Mouse (Mus musculus): ENCODE data around the gene Xpnpep2. TPM values are rescaled to one million over a fixed set of nuclear protein-coding genes. Genes with fewer than 3 reads are reported as not detected.

Xpnpep2 gene
- polyA plus RNA-seq, 1 experiment from 2014 or later = 2.6 TPM

DNA sequence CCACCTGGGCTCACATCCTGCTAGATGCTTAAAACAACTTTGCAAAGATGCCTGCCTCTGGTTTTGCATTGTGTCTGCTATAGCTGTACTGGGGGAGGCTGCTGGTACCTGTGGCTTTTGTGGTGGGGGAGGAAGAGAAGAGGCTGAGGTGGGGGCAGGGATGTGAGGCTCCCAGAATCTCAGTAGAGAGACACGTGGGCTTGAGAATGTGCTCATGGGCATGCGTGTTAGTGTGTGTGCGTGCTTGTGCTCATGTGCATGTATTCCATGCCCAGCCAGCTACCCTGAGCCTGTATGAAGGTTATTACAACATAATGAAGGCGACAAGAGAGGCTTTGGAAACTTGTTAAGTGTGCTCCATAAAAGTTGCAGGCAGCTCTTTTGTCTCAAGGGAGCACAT is 28.4 kb downstream of the Xpnpep2 start:
- no peaks in the 10 kb centered on the region for H3K9me3 ChIP-seq (replicated peaks)
- H3K4me1 ChIP-seq = peaks cover 20% of the 10 kb centered on the region
- peaks cover 6% of the 10 kb centered on the region; the same call in 1 of the 2 replicates for H3K27me3 ChIP-seq (ENCODE audit: low read depth, poor library complexity, severe bottlenecking)
- 82% methylated on average over 4 of the region's 4 CpGs for WGBS
- H3K27ac ChIP-seq = no peak overlapping the region
- no peaks in the 10 kb centered on the region for H3K36me3 ChIP-seq
- DNase-seq (ENCODE audit: low spot score) = no peak
- no peak overlapping the region for H3K4me3 ChIP-seq

DNA sequence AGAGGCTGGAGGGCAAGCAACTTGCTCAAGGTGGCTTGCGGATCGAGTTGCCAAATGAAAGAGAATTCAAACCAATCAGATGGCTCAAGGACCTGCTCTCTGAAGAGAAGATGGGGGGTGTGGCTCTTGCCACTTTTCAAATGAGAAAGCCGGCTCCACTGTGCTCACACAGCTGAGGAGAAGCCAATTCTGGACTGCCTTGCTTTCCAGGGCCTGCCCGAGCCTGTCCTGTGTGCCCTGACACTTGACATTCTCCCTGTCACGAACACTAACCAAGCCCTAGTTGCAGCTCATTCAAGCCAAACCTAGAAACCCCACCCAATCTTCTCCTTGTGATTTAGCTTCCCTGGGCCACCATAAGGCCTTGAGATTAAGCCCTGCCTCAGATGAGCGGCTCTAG is 29.5 kb downstream of the Xpnpep2 start:
- Histone ChIP-seq H3K27ac (no peak overlapping the region; the same call in 1 of the 2 replicates), H3K9me3 (replicated peaks) (no peaks in the 10 kb centered on the region), H3K4me3 (no peak overlapping the region), H3K4me1 (peaks cover 20% of the 10 kb centered on the region), H3K27me3 (ENCODE audit: low read depth, poor library complexity, severe bottlenecking) (peaks cover 6% of the 10 kb centered on the region; the same call in 1 of the 2 replicates), H3K36me3 (no peaks in the 10 kb centered on the region)
- no peak for DNase-seq (ENCODE audit: low spot score)
- WGBS = 68% methylated on average over 6 of the region's 6 CpGs

DNA sequence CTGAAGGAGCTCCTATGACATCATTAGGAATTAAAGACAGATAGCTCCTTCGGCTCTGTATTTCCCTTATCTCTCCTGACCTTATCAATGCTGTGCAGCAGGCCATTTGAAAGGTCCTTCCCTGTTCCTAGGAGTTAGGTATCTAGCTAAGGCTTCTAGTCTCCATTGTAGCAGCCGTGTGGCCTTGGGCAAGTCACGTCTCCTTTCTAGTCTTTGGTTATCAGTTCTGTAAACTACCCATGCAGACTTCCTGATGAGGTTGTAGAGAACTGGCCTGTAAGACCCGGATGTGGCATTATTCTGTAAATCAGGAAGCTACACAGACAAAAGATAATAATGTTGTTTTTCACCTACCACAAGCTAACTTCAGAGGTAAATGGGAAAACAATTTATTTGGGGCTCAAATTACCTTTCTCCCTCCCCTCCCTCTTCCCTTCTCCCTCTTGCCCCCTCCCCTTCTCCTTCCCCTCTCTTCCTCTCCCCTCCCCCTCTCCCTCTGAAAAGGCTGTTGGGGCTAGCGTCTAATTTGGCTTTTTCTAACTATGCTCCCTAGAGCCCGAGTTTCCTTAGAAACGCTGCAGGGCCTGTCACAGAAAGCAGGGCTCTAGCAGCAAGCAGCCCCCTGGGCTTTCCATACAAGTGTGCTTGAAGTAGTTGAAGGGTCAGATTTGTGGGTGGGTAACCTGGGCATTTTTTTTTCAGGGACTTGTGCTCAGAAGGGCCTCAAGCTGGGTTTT is 30.2 kb downstream of the Xpnpep2 start:
- H3K9me3 ChIP-seq (replicated peaks) = no peaks in the 10 kb centered on the region
- H3K4me1 ChIP-seq = peaks cover 24% of the 10 kb centered on the region
- H3K36me3 ChIP-seq = no peaks in the 10 kb centered on the region
- peaks cover 6% of the 10 kb centered on the region; the same call in 1 of the 2 replicates for H3K27me3 ChIP-seq (ENCODE audit: low read depth, poor library complexity, severe bottlenecking)
- no peak overlapping the region for H3K4me3 ChIP-seq
- DNase-seq (ENCODE audit: low spot score) = no peak
- 42% methylated on average over 7 of the region's 7 CpGs for WGBS
- peak overlapping the region; percentile 30 for H3K27ac ChIP-seq

DNA sequence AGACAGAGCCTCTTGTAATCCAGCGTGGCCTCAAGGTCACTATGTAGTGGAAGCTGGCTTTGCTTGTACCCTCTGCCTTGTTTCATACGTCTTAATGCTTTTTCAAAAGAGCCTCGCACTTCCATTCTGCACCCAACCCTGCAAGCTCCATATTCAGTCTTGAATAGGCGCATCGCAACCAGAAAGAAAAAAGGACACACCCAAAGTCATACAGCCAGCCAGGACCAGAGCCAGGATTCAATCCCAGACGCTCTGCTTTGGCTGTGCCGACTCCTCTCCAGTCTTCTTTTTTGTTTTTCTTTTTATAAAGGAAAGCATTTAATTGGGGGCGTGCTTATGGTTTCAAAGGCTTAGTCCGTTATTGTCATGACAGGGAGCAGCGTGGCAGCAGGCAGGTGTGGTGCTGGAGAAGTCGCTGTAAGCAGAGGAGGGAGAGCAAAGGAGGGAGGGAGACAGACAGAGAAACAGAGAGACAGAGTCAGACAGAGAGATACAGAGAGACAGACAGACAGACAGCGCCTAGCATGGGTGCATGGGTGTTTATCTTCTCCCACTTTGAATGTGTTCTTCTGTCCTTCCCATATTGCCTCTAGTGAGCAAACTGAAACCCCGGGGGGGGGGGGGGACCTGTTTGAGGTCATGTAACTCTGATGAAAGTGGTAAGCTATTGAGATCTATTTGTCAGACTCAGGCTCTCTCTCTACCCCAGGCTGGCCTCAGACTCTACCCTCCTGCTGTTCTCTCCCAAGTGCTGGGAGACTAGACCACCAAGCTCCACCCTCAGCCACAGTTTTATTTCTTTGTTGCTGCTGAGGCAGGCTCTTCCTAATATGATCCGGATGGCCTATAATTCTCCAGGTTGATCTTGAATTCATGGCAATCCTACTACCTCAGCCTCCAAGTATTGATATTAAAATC is 31.1 kb downstream of the Xpnpep2 start:
- Histone ChIP-seq H3K27ac (peak overlapping the region; percentile 30; the same call in 1 of the 2 replicates), H3K27me3 (ENCODE audit: low read depth, poor library complexity, severe bottlenecking) (peaks cover 6% of the 10 kb centered on the region; the same call in 1 of the 2 replicates), H3K4me3 (no peak overlapping the region), H3K9me3 (replicated peaks) (no peaks in the 10 kb centered on the region), H3K4me1 (peaks cover 24% of the 10 kb centered on the region), H3K36me3 (no peaks in the 10 kb centered on the region)
- WGBS = 52% methylated on average over 14 of the region's 14 CpGs
- DNase-seq (ENCODE audit: low spot score) = no peak

DNA sequence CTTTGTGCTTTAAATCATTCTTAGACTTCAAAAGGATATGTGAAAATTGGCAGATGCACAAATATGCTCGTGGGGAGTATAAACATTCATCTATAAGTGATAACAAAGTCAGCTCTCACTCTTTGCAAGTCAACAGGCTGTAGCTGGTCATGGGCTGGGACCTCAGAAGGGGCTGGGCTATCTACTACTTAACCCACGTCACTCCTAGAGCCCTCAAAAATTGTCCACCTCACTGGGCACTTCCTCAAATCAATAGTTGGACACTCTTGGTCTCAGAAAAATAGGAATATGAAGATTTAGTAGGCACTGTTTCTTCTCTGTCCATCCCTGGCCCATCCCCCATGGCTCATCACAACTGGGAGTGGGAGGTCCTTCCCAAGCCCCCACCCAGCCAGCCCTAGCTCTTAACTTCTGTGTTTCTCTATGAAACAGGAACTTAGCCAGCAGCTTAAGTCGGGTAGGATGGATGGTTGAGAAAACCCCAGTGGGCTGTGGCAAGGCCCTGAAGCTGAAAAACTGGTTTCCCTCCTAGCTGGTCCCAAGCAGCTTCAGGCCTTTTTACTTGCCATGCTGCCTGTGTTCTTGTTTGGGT is 31.9 kb downstream of the Xpnpep2 start:
- no peak overlapping the region for H3K4me3 ChIP-seq
- no peaks in the 10 kb centered on the region for H3K9me3 ChIP-seq (replicated peaks)
- DNase-seq (ENCODE audit: low spot score) = no peak
- H3K27ac ChIP-seq = no peak overlapping the region
- 78% methylated on average over 3 of the region's 3 CpGs for WGBS
- peaks cover 5% of the 10 kb centered on the region; the same call in 1 of the 2 replicates for H3K27me3 ChIP-seq (ENCODE audit: low read depth, poor library complexity, severe bottlenecking)
- no peaks in the 10 kb centered on the region for H3K36me3 ChIP-seq
- peaks cover 24% of the 10 kb centered on the region for H3K4me1 ChIP-seq

DNA sequence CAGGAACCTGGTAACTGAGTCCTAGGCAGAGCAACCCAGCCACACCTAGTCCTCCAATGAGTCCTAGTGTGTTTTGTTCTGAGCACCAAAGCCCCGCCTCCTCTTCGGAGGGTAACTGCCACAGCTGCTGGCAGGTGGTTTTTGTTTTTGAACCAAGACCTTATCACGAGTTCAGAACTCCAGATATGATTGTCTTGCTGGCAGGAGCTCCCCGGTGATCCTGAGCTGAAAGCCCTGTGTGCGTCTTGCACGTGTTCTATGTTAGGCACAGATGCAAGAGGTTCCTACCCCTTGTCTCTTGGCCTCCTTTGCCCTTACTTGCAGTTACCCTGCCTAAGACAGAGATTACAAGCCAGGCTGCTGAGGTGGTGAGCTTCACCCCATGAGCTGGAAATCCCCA is 33.0 kb downstream of the Xpnpep2 start:
- no peak for DNase-seq (ENCODE audit: low spot score)
- WGBS = 79% methylated on average over 6 of the region's 6 CpGs
- Histone ChIP-seq H3K4me1 (peaks cover 24% of the 10 kb centered on the region), H3K27me3 (ENCODE audit: low read depth, poor library complexity, severe bottlenecking) (peaks cover 4% of the 10 kb centered on the region), H3K36me3 (no peaks in the 10 kb centered on the region), H3K4me3 (no peak overlapping the region), H3K9me3 (replicated peaks) (no peaks in the 10 kb centered on the region), H3K27ac (no peak overlapping the region)

DNA sequence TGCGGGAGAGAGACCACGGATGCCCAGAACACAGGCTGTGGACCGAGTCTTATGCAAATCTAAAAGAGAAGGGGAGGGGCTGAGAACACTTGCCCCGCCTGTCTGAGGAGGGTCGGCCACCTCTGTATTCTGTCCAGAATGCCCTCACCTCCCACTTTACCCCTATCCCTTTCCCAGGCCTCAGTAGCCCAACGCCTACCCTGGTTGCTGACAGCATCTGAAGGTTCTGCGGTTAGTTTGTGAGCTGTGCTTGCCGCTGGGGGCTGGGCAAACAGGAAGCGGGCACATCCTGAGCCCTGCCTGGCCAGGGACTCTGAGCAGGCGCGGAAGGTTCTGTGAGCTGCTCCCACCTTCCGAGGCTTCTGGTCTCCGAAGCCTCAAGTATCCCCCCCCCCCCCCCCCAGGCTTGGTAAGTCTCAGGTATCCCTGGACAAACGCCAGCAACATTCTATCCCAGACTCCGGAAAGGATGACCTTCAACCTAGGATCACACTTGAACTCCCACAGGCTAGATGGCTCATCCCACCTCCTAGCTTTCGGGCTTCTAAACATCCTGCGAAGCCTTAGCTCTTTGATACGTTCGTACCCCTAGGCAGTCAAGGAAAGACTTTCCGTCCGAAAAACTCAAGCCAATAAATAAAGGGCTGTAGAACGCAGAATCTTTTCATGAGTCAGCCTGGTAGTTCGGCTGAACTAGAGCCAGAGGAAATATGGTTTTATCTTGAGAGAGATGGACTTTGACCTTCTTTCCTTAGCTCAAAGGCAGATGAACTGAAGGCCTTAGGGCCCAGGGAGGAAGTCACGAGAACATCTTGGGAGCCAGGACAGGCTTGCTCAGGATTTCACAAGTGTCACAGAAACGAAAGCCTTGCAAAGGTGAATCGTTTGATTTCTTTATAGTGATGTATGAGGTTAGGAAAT is 35.1 kb downstream of the Xpnpep2 start:
- H3K27ac ChIP-seq = peak overlapping the region; percentile 67
- peaks cover 5% of the 10 kb centered on the region; the same call in 1 of the 2 replicates for H3K27me3 ChIP-seq (ENCODE audit: low read depth, poor library complexity, severe bottlenecking)
- DNase-seq (ENCODE audit: low spot score) = peak; percentile 31
- H3K36me3 ChIP-seq = no peaks in the 10 kb centered on the region
- peak overlapping the region; percentile 36 for H3K4me3 ChIP-seq
- H3K4me1 ChIP-seq = peaks cover 16% of the 10 kb centered on the region
- H3K9me3 ChIP-seq (replicated peaks) = no peaks in the 10 kb centered on the region
- WGBS = 53% methylated on average over 24 of the region's 26 CpGs

DNA sequence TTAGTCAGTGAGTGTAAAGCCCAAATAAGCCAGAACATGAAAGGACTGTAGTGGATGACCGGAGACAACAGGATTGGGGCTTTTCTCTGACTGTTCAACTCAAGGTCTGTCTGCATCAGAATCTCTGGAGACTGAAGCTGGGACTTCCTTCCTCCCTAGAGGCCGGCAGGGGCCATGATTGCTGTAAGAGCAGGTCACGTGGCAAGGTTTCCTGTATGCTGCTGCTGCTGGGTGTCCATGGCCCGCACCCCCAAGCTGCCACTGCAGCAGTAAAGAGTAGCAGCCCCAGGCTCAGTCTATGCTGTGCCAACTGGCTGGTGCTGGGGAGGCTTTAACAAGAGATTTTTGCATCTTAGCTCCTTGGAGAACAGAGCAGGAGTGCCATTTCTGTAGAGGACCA is 37.7 kb downstream of the Xpnpep2 start, which contains the start of gene Sash3:
TSS of gene Sash3 (plus strand) at position 175 of the 400 bp plus-strand sequence.
- Histone ChIP-seq H3K27me3 (ENCODE audit: low read depth, poor library complexity, severe bottlenecking) (peaks cover 5% of the 10 kb centered on the region; the same call in 1 of the 2 replicates), H3K9me3 (replicated peaks) (no peaks in the 10 kb centered on the region), H3K4me3 (no peak within 1 kb of the TSS), H3K4me1 (peaks cover 4% of the 10 kb centered on the region), H3K36me3 (no peaks in the 10 kb centered on the region), H3K27ac (no peak within 1 kb of the TSS)
- WGBS = 85% methylated on average over 4 of the region's 4 CpGs
- no peak for DNase-seq (ENCODE audit: low spot score)

DNA sequence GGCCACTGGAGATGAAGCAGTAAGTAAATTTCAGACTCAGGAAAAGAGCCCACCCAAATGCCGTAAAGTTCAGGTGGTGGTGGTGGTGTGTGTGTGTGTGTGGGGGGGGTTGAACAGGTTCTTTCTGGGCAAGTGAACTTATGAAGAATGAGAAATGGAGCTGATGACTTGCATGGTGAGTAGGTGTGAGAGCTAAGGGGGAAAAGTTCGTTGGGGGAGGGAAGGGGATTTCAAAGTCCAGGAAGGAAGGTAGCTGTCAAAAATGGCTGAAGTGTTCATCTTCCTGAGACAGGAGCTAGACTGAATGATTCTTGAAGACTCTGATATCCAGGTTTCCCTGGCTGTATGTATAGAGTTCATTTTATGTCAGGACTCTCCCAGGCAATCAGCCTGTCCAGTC is 38.7 kb downstream of the Xpnpep2 start:
- 78% methylated on average over 2 of the region's 2 CpGs for WGBS
- Histone ChIP-seq H3K4me1 (peaks cover 4% of the 10 kb centered on the region), H3K9me3 (replicated peaks) (no peaks in the 10 kb centered on the region), H3K27ac (no peak overlapping the region), H3K27me3 (ENCODE audit: low read depth, poor library complexity, severe bottlenecking) (peaks cover 5% of the 10 kb centered on the region; the same call in 1 of the 2 replicates), H3K36me3 (no peaks in the 10 kb centered on the region), H3K4me3 (no peak overlapping the region)
- DNase-seq (ENCODE audit: low spot score) = no peak

DNA sequence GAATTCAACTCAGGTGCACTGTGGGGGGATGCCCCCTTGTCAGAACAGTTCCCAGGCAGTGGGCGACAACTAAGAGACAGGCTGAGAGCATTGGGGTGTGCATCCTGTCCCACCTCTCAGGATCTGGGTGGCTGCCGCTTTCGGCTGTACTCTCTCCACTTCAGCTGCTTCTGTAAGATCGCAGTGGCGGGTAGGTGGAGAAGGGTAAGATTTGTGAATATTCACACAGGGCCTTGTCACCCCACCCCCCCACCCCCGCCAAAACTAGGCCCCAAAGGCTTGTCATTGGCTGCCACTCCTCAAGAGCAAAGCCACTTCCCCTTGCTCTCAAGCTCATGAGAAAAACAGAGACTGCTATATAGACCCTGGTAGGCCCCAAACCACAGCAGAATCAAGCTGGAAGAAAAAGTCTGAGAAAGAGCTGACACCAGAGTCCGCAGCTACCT is 39.2 kb downstream of the Xpnpep2 start:
- WGBS = 79% methylated on average over 7 of the region's 7 CpGs
- peaks cover 5% of the 10 kb centered on the region; the same call in 1 of the 2 replicates for H3K27me3 ChIP-seq (ENCODE audit: low read depth, poor library complexity, severe bottlenecking)

DNA sequence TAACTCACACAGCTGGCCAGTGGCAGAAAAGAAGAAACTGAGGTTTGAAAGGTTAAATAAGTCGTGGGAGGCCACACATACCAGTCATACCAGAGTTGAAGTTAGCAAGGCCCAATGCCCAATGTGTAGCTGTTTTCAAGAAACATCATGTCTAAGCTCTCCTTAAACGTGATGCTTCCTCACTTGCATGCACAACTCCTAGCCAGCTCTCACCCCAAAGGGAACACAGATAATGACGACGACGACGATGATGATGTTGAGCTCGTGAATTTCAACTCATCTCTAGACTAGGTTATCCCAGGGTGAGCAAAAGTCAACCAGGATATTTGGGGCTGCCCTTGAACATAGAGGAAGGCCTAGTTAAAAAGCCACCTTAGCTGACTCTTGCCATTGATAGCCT is 43.6 kb downstream of the Xpnpep2 start:
- WGBS = 85% methylated on average over 7 of the region's 7 CpGs
- DNase-seq (ENCODE audit: low spot score) = no peak
- no peak overlapping the region for H3K4me3 ChIP-seq
- no peaks in the 10 kb centered on the region for H3K9me3 ChIP-seq (replicated peaks)
- no peaks in the 10 kb centered on the region for H3K36me3 ChIP-seq
- H3K27me3 ChIP-seq (ENCODE audit: low read depth, poor library complexity, severe bottlenecking) = peaks cover 6% of the 10 kb centered on the region
- no peaks in the 10 kb centered on the region for H3K4me1 ChIP-seq
- H3K27ac ChIP-seq = no peak overlapping the region

More for the DNA sequence above, 39.2 kb downstream of the Xpnpep2 start:
- Histone ChIP-seq H3K9me3 (replicated peaks) (no peaks in the 10 kb centered on the region), H3K36me3 (no peaks in the 10 kb centered on the region), H3K27ac (no peak overlapping the region), H3K4me1 (peaks cover 4% of the 10 kb centered on the region), H3K4me3 (no peak overlapping the region)
- no peak for DNase-seq (ENCODE audit: low spot score)

DNA sequence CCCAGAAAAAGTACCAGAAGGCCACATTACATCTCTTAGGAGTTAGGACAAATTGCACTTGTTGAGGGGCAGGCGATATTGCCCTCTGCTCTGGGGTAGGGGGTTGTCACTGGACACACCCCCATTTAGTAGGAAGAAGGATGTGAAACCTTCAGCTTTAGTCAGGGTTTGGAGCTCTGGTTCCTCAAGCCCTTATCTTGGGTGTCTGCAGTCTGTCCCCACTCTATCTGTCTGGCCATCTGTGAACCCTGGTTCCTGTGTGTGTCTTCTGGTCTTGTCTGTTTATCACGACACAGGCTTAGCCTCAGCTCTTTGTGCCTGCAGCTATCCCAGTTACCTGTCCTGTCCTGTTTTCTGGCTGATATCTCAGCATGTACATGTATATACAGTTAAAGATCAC is 44.9 kb downstream of the Xpnpep2 start:
- Histone ChIP-seq H3K27ac (no peak overlapping the region), H3K36me3 (no peaks in the 10 kb centered on the region), H3K27me3 (ENCODE audit: low read depth, poor library complexity, severe bottlenecking) (peaks cover 6% of the 10 kb centered on the region), H3K4me1 (no peaks in the 10 kb centered on the region), H3K4me3 (no peak overlapping the region), H3K9me3 (replicated peaks) (no peaks in the 10 kb centered on the region)
- no peak for DNase-seq (ENCODE audit: low spot score)
- 81% methylated on average over 2 of the region's 2 CpGs for WGBS

All from limb, embryonic 10.5 days (tissue).